Mouse (Mus musculus): ENCODE data around the gene Ccnc.
"Not testable (repeated sequence)": the region's sequence is repeated elsewhere in the genome, so short reads cannot be mapped to it uniquely, and the experiment has no call there.

The Ccnc gene

GRCm38 (mm10) chr4:21726912-21727614 lies 438 bp upstream of the Ccnc start:
- DNase-seq (ENCODE audit: low spot score): no peak

DNA sequence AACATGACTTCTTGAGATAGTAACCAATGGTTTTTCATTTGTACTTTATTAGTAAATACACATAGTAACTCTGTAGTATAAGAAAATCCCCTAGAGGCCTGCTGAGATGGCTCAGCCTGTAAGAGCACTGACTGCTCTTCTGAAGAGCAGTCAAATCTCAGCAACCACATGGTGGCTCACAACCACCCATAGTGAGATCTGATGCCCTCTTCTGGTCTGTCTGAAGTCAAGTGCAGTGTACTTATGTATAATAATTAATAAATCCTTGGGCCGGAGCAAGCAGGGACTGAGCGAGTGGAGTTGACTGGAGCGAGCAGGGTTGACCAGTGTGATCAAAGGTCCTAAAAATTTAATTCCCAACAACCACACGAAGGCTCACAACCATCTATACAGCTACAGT lies 11.7 kb downstream of the Ccnc start:
- no peak for DNase-seq (ENCODE audit: low spot score)

DNA sequence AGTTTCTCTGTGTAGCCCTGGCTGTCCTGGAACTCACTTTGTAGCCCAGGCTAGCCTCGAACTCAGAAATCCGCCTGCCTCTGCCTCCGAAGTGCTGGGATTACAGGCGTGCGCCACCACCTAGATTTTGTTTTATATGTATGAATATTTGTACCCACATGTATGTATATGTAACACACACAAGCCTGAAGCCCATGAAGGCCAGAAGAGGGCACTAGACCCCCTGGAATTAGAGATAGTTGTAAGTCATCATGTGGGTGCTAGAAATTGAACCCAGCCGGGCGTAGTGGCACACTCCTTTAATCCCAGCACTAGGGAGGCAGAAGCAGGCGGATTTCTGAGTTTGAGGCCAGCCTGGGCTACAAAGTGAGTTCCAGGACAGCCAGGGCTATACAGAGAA lies 16.6 kb downstream of the Ccnc start:
- DNase-seq (ENCODE audit: low spot score): not testable (repeated sequence)

GRCm38 (mm10) chr4:21745723-21746122 lies 18.2 kb downstream of the Ccnc start:
- no peak for DNase-seq (ENCODE audit: low spot score)

DNA sequence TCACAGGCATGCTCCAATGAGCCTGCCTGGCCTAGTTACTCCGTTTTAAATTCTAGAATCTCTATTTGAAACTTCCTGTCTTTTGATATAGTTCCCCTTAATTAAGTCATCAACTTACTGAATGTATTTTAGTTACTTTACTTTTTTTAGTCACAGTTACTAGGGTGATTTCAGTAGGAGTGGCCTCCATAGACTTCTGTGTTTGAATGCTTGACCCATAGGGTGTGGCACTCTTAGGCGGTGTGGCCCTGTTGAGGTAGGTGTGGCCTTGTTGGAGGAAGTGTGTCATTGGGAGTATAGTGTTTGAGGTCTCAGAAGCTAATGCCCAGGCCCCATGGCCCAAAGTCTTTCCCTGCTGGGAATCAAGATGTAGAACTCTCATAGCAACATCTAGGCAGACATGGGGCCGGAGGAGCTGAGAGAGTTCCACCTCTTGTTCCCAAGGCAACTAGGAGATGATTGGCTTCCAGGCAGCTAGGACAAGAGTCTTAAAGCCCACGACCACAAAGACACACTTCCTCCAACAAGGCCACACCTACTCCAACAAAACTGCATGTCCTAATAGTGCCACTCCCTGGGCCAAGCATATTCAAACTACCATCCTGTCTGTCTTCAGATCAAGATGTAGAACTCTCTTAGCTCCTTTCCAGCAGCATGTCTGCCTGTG lies 27.8 kb downstream of the Ccnc start:
- DNase-seq (ENCODE audit: low spot score): no peak

GRCm38 (mm10) chr4:21758860-21759259 lies 31.4 kb downstream of the Ccnc start:
- no peak for DNase-seq (ENCODE audit: low spot score)

GRCm38 (mm10) chr4:21761416-21762160 lies 34.1 kb downstream of the Ccnc start:
- DNase-seq (ENCODE audit: low spot score): no peak

- no peak for DNase-seq (ENCODE audit: low spot score)
These were observed 36.3 kb downstream of the Ccnc start for GRCm38 (mm10) chr4:21763827-21764226.

DNA sequence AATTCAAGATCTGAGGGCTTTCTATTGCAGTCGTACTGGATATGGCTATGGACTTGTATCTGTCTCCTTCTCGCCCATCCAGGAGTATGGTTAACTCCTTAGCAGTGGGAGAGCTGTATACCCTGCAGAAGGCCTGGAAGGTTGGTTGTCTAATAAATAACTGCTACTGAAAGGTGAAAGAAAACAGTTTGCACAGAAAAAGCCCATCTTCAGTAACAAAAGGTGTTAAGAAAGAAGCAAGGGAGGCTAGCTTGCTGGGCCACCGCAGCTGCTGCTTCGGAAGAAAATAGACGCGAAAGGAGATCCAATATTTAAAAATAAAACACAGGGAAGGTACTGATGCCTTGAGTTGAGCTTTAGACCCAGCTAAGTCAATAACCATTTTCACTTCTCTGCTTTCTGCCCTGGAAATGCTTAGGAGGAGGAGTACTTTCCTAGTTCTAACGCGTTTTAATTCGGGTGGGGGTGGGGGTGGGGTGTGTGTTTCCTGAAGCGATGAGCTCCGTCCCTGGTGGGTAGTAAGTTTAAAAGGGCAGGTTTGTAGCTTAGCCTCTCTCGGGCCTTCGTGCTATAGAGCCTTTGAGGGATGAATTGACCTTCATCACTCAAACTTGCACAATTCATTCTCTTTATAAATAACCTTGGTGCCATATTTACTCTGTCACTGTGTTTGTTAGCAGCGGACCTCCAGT lies 38.8 kb downstream of the Ccnc start:
- DNase-seq (ENCODE audit: low spot score): no peak

DNA sequence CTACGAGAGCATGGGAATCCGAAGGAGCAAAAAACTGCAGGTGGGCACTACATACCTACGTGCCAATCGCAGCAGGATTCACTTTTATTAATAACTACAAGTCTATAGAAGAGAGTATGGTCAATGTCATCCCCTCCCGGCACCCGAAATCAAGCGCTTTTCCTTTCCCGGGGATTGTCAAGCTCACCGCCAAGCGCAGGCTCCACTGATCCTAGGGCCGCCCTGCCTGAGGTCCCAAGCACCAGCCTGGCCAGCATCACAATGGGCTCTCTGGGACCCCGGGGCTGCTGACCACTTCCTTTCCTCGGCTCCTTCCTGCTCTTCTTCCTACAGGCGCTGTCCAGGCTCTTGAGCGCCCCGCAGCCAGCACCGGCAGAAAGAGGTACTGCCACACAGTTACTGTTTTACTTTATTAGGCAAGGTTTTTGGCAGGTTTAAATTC lies 39.4 kb downstream of the Ccnc start, which contains the start of the genes Usp45 and Tstd3:
Usp45 (plus strand) TSS at position 294 of the 442 bp plus-strand sequence.
Tstd3 (minus strand) TSS at position 350 of the 442 bp plus-strand sequence.
- peak; percentile 71 for DNase-seq (ENCODE audit: low spot score)

DNA sequence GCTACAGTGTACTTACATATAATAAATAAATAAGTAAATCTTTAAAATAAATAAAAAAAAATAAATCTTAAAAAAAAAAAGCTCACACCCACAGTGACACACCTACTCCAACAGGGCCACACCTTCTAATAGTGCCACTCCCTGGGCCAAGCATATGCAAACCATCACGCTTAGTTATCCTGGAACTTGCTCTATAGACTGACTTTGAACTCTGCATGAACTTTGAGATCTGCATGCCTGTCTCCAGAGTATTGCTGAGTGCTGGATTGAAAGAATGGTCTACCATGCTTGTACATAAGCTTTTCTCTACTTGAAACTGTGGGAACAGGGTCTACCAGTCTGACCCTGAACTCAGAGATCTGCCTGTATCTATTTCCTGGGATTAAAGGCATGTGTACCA lies 43.6 kb downstream of the Ccnc start:
- DNase-seq (ENCODE audit: low spot score): no peak

DNA sequence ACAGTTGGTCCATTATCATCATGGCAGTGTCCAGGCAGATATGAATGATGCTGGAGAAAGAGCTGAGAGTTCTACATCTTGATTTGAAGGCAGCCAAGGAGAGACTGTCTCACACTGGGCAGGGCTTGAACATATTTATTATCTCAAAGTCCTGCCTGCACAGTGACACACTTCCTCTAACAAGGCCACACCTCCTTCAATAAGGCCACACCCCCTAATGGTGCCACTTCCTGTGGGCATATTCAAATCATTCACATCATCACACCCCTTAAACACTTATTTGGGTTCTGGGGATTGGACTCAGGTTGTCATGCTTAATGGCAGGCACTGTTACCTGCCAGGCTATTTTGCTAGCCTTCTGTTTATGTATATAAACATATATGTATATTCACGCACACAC lies 44.8 kb downstream of the Ccnc start:
- DNase-seq (ENCODE audit: low spot score): no peak

- DNase-seq (ENCODE audit: low spot score): peak; percentile 91
These were observed 48.8 kb downstream of the Ccnc start for GRCm38 (mm10) chr4:21776091-21776945.

DNA sequence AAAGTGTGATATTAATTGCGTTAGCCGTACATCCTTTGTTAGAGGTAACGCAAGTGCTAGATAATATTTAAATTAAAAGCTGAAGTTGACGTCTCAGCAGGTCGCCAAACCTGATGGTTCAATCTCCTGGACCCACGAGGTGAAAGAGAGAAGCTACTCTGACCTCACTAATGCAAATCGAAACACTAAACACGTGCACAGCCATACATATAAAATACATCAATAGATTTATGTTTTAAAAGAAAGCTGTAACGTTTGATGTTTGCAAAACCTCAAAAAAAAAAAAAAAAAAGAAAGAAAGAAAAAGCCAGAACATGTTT lies 49.4 kb downstream of the Ccnc start:
- DNase-seq (ENCODE audit: low spot score): no peak

GRCm38 (mm10) chr4:21780816-21781726 lies 53.6 kb downstream of the Ccnc start:
- no peak for DNase-seq (ENCODE audit: low spot score)

DNA sequence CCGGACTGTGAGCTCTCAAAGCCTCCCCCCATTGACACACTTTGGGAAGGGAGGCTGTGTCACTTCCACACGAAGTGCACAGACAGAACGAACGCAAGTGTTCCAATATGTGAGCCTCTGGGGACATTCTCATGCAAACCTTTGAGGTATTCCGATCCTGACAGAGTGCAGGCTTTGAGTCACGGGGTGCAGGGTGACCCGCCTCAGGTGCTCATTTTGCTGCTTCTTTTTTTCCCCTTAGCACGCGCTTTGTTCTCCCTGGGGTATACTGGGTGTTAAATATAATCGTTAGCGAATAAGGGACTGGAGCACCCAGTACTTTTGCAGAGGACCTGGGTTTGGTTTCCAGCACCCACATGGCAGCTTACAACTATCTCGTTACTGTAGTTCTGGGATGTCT lies 58.8 kb downstream of the Ccnc start:
- DNase-seq (ENCODE audit: low spot score): no peak

GRCm38 (mm10) chr4:21788903-21789302 lies 61.4 kb downstream of the Ccnc start:
- DNase-seq (ENCODE audit: low spot score): no peak

- DNase-seq (ENCODE audit: low spot score): no peak
These were observed 62.3 kb downstream of the Ccnc start for GRCm38 (mm10) chr4:21789836-21790235.

GRCm38 (mm10) chr4:21793631-21794030 lies 66.1 kb downstream of the Ccnc start:
- DNase-seq (ENCODE audit: low spot score): no peak

- no peak for DNase-seq (ENCODE audit: low spot score)
These were observed 73.5 kb downstream of the Ccnc start for GRCm38 (mm10) chr4:21801013-21801412.

All from ovary, postnatal 36 days (tissue).